Mouse (Mus musculus) kidney, embryonic 15.5 days (tissue): ENCODE data around the gene Spag16. TPM values are rescaled to one million over a fixed set of nuclear protein-coding genes. Genes with fewer than 3 reads are reported as not detected.
A peak's percentile ranks its signal among the peaks of the same experiment; 100 is the strongest.

Source experiments
- ATAC-seq: fragments of 200-750 bp; cut with Nextera tagmentation; replicated peaks from 2 replicates; pipeline ENCODE4 v1.8.0; 2017; ENCODE audit warnings: moderate TSS enrichment; ENCODE audit not compliant: low FRiP score
- H3K27ac ChIP-seq: fragments of 300-500 bp; sonication (generic); 2 replicates; pipeline ENCODE4 v1.5.1; 2015; ENCODE audit warnings: mild to moderate bottlenecking, inconsistent platforms
- H3K27me3 ChIP-seq: fragments of 300-500 bp; sonication (generic); 2 replicates; pipeline ENCODE4 v1.6.1; 2015; ENCODE audit warnings: inconsistent platforms
- H3K36me3 ChIP-seq: fragments of 300-500 bp; sonication (generic); 2 replicates; pipeline ENCODE4 v1.6.1; 2015; ENCODE audit warnings: inconsistent platforms
- H3K4me1 ChIP-seq: fragments of 300-500 bp; sonication (generic); 2 replicates; pipeline ENCODE4 v1.6.1; 2015; ENCODE audit warnings: inconsistent platforms
- H3K4me2 ChIP-seq: fragments of 300-500 bp; sonication (generic); 2 replicates; pipeline ENCODE4 v1.6.1; 2015; ENCODE audit warnings: moderate library complexity, mild to moderate bottlenecking, inconsistent platforms
- H3K4me3 ChIP-seq: fragments of 300-500 bp; sonication (generic); replicated peaks from 2 replicates; pipeline ENCODE4 v1.5.1; 2015; ENCODE audit warnings: mild to moderate bottlenecking, inconsistent platforms
- H3K9ac ChIP-seq: fragments of 300-500 bp; sonication (generic); 2 replicates; pipeline ENCODE4 v1.6.1; 2015; ENCODE audit warnings: mild to moderate bottlenecking, inconsistent platforms
- H3K9me3 ChIP-seq: fragments of 300-500 bp; sonication (generic); replicated peaks from 2 replicates; pipeline ENCODE4 v1.6.1; 2016; ENCODE audit warnings: inconsistent platforms
- WGBS: fragments of 180-500 bp; shearing (Covaris S2); methylation state at CpG from one replicate; pipeline ENCODE4 v1.1.7; 2015; ENCODE audit warnings: mixed read lengths; 5-methylcytosine and 5-hydroxymethylcytosine counted together
- polyA plus RNA-seq: library from polyadenylated mRNA; unstranded; fragments of >200 nt; fragmentation: Nextera tagmentation; extraction: Ambion mirVana; gene quantifications from 2 replicates; pipeline ENCODE4 v1.2.1, GENCODE M21; 2015

The Spag16 gene
- polyA plus RNA-seq, 1 experiment from 2014 or later, result 0.61 TPM

GRCm38 (mm10) chr1:70551839-70552238 is 725.1 kb downstream of the Spag16 start:
- WGBS, result 74% methylated on average over 2 of the region's 2 CpGs
- H3K4me3 ChIP-seq, result no peak overlapping the region
- no peaks in the 10 kb centered on the region for H3K9me3 ChIP-seq
- no peak overlapping the region for H3K27ac ChIP-seq
- H3K27me3 ChIP-seq, result no peaks in the 10 kb centered on the region
- no peak for ATAC-seq
- no peaks in the 10 kb centered on the region for H3K4me1 ChIP-seq
- no peak overlapping the region for H3K4me2 ChIP-seq
- H3K36me3 ChIP-seq, result no peaks in the 10 kb centered on the region
- no peak overlapping the region for H3K9ac ChIP-seq

GRCm38 (mm10) chr1:70621805-70622204 is 795.0 kb downstream of the Spag16 start:
- Histone ChIP-seq H3K4me3 (no peak overlapping the region), H3K36me3 (no peaks in the 10 kb centered on the region), H3K27ac (no peak overlapping the region), H3K27me3 (no peaks in the 10 kb centered on the region), H3K4me2 (no peak overlapping the region), H3K9me3 (no peaks in the 10 kb centered on the region), H3K9ac (no peak overlapping the region), H3K4me1 (no peaks in the 10 kb centered on the region)
- no peak for ATAC-seq
- WGBS, result 84% methylated on average over 3 of the region's 3 CpGs

GRCm38 (mm10) chr1:70624803-70625460 is 798.2 kb downstream of the Spag16 start:
- H3K4me3 ChIP-seq, result no peak overlapping the region
- H3K36me3 ChIP-seq, result no peaks in the 10 kb centered on the region
- no peak overlapping the region for H3K4me2 ChIP-seq
- 58% methylated on average over 5 of the region's 5 CpGs for WGBS
- ATAC-seq, result no peak
- H3K9ac ChIP-seq, result no peak overlapping the region
- no peaks in the 10 kb centered on the region for H3K27me3 ChIP-seq
- no peak overlapping the region for H3K27ac ChIP-seq
- H3K4me1 ChIP-seq, result no peaks in the 10 kb centered on the region
- H3K9me3 ChIP-seq, result no peaks in the 10 kb centered on the region

- no peak for ATAC-seq
- H3K27me3 ChIP-seq, result no peaks in the 10 kb centered on the region
- 86% methylated on average over 4 of the region's 4 CpGs for WGBS
These were observed 825.9 kb downstream of the Spag16 start for GRCm38 (mm10) chr1:70652719-70653118.

GRCm38 (mm10) chr1:70692529-70692928 is 865.8 kb downstream of the Spag16 start:
- H3K4me1 ChIP-seq, result no peaks in the 10 kb centered on the region
- ATAC-seq, result no peak
- H3K4me2 ChIP-seq, result no peak overlapping the region
- H3K9ac ChIP-seq, result no peak overlapping the region
- 90% methylated on average over 2 of the region's 2 CpGs for WGBS
- H3K4me3 ChIP-seq, result no peak overlapping the region
- no peaks in the 10 kb centered on the region for H3K9me3 ChIP-seq
- no peak overlapping the region for H3K27ac ChIP-seq
- H3K27me3 ChIP-seq, result no peaks in the 10 kb centered on the region
- H3K36me3 ChIP-seq, result no peaks in the 10 kb centered on the region

More at GRCm38 (mm10) chr1:70652719-70653118, 825.9 kb downstream of the Spag16 start:
- Histone ChIP-seq H3K9me3 (no peaks in the 10 kb centered on the region), H3K4me1 (no peaks in the 10 kb centered on the region), H3K4me2 (no peak overlapping the region), H3K36me3 (no peaks in the 10 kb centered on the region), H3K27ac (no peak overlapping the region), H3K9ac (no peak overlapping the region), H3K4me3 (no peak overlapping the region)

- ATAC-seq, result no peak
- H3K27me3 ChIP-seq, result no peaks in the 10 kb centered on the region
- WGBS, result 80% methylated on average over 5 of the region's 5 CpGs
These were observed 873.5 kb downstream of the Spag16 start for GRCm38 (mm10) chr1:70700270-70700669.

GRCm38 (mm10) chr1:70703934-70704333 is 877.2 kb downstream of the Spag16 start:
- H3K9me3 ChIP-seq, result no peaks in the 10 kb centered on the region
- 67% methylated on average over 3 of the region's 3 CpGs for WGBS
- H3K27me3 ChIP-seq, result no peaks in the 10 kb centered on the region
- no peaks in the 10 kb centered on the region for H3K36me3 ChIP-seq
- no peak overlapping the region for H3K9ac ChIP-seq
- H3K4me1 ChIP-seq, result no peaks in the 10 kb centered on the region
- no peak overlapping the region for H3K27ac ChIP-seq
- ATAC-seq, result no peak
- no peak overlapping the region for H3K4me2 ChIP-seq
- no peak overlapping the region for H3K4me3 ChIP-seq

More at GRCm38 (mm10) chr1:70700270-70700669, 873.5 kb downstream of the Spag16 start:
- H3K9ac ChIP-seq, result no peak overlapping the region
- H3K27ac ChIP-seq, result no peak overlapping the region
- H3K9me3 ChIP-seq, result no peaks in the 10 kb centered on the region
- H3K36me3 ChIP-seq, result no peaks in the 10 kb centered on the region
- H3K4me2 ChIP-seq, result no peak overlapping the region
- no peak overlapping the region for H3K4me3 ChIP-seq
- no peaks in the 10 kb centered on the region for H3K4me1 ChIP-seq

- H3K4me3 ChIP-seq, result no peak overlapping the region
- WGBS, result 71% methylated on average over 3 of the region's 3 CpGs
- H3K4me1 ChIP-seq, result no peaks in the 10 kb centered on the region
- no peak overlapping the region for H3K27ac ChIP-seq
- no peaks in the 10 kb centered on the region for H3K36me3 ChIP-seq
- no peak overlapping the region for H3K4me2 ChIP-seq
- no peak for ATAC-seq
- no peaks in the 10 kb centered on the region for H3K27me3 ChIP-seq
- H3K9me3 ChIP-seq, result no peaks in the 10 kb centered on the region
- H3K9ac ChIP-seq, result no peak overlapping the region
These were observed 879.1 kb downstream of the Spag16 start for GRCm38 (mm10) chr1:70705821-70706220.

GRCm38 (mm10) chr1:70725045-70725444 is 898.3 kb downstream of the Spag16 start:
- WGBS, result 62% methylated on average over 5 of the region's 5 CpGs
- no peak overlapping the region for H3K9ac ChIP-seq

GRCm38 (mm10) chr1:70725655-70726066 is 898.9 kb downstream of the Spag16 start, which contains the start of gene Vwc2l:
Gene Vwc2l, plus strand, starts transcription at chr1:70725715.
- Histone ChIP-seq H3K4me3 (no peak within 1 kb of the TSS), H3K4me2 (no peak within 1 kb of the TSS), H3K9ac (no peak within 1 kb of the TSS), H3K4me1 (no peaks in the 10 kb centered on the region), H3K27me3 (peaks cover 6% of the 10 kb centered on the region; the same call in 1 of the 2 replicates), H3K9me3 (no peaks in the 10 kb centered on the region), H3K27ac (no peak within 1 kb of the TSS), H3K36me3 (no peaks in the 10 kb centered on the region)
- ATAC-seq, result peak; percentile 81
- WGBS, result 8% methylated on average over 13 of the region's 13 CpGs

More at GRCm38 (mm10) chr1:70725045-70725444, 898.3 kb downstream of the Spag16 start:
- H3K4me3 ChIP-seq, result no peak overlapping the region
- H3K4me2 ChIP-seq, result no peak overlapping the region
- H3K9me3 ChIP-seq, result no peaks in the 10 kb centered on the region
- peaks cover 6% of the 10 kb centered on the region; the same call in 1 of the 2 replicates for H3K27me3 ChIP-seq
- H3K4me1 ChIP-seq, result no peaks in the 10 kb centered on the region
- no peak overlapping the region for H3K27ac ChIP-seq
- ATAC-seq, result no peak
- no peaks in the 10 kb centered on the region for H3K36me3 ChIP-seq
